Mouse (Mus musculus) adrenal gland (tissue): ENCODE data around the gene Rnf113a1.
"Not testable (repeated sequence)": the region's sequence is repeated elsewhere in the genome, so short reads cannot be mapped to it uniquely, and the experiment has no call there.

ENCODE experiments used
- intact Hi-C: fragments of 180-260 bp; cut with DNase I; formaldehyde crosslinking; loops from one replicate; pipeline ENCODE4 v1.15.1; 2025
- long read RNA-seq, 2 experiments: library from polyadenylated mRNA; unstranded; transcript quantifications; one replicate each; pipeline ENCODE4 v2.0.0; 2020; ENCODE audit warnings: borderline replicate concordance in 1 of 2; ENCODE audit not compliant: insufficient replicate concordance in 1 of 2

The Rnf113a1 gene
- long read RNA-seq, experiment 1, transcript Rnf113a1-201 (1 exons, 1,223 nt) = major isoform, 6 of 6 reads
- long read RNA-seq, experiment 1, partial matches to known transcripts = 0 of 6 reads
- long read RNA-seq, experiment 1, other reads (novel, unspliced or antisense) = 0 of 6 reads
- long read RNA-seq, experiment 2, transcript Rnf113a1-201 (1 exons, 1,223 nt) = major isoform, 12 of 12 reads
- long read RNA-seq, experiment 2, partial matches to known transcripts = 0 of 12 reads
- long read RNA-seq, experiment 2, other reads (novel, unspliced or antisense) = 0 of 12 reads

DNA sequence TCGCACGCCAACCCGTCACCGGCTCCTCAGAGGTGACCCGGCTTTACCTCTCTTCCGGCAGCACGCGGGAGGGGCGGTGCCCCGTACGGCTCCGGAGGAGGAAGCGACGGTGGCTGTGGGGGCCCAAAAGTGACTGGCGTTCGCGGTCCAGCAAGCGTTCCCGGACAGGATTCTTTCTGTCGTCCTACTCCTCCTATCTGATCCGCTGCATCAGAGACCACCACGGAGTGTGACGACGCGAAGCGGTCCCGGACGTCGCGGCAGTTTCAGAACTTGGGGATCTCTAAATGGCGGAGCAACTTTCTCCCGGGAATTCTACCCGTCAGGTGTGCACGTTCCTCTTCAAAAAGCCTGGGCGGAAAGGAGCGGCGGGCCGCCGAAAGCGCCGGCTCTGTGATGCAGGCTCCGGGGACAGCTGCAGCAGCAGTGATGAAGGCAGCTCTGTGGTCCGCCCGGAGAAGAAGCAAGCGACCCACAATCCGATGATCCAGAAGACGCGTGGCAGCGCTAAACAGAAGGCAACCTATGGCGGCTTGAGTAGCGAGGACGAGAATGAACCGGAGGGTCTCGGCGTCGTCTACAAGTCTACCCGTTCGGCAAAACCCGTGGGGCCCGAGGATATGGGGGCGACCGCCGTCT, at the start of gene Rnf113a1, which contains the start of gene Ndufa1:
Rnf113a1 (plus strand) TSS at position 141 of the 639 bp plus-strand sequence.
Ndufa1 (minus strand) TSS at position 59 of the 639 bp plus-strand sequence.
- intact Hi-C loops = no loop called here

DNA sequence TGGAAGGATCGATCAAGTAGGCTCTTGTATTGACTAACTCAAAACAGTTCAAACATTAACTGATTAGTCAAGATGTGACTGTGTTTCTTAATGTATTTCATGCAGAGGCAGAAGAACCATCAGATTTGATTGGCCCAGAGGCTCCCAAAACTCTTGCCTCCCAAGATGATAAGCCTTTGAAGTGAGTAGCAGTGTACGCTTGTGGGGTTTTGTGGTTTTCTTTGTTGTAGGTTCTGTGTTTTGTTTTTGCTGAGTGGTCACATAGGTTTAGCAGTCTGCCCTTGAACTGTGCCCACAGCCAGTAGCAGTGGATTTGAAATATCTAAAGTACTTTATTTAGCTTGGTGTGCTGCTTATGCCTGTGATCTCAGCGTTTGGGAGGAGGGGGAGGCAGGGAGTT, 49.3 kb upstream of the Rnf113a1 start:
- intact Hi-C loops = no loop called here

DNA sequence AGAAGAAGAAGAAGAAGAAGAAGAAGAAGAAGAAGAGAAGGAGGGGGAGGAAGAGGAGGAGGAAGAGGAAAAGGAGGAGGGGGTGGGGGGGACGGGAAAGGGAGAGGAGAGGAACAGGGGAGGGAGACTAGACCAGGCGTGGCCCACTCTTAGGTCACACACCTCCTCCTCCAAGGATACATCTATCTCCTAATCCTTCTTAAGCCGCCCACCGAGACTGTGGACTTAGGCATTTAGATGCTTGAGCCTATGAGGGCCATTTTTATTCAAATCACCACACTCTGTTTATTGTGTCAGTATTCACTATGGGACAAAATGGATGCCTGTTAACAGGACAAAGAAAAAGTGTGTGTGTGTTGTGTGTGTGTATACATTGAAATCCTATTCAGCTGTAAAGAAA, 46.5 kb upstream of the Rnf113a1 start:
- intact Hi-C loops = not testable (repeated sequence)

DNA sequence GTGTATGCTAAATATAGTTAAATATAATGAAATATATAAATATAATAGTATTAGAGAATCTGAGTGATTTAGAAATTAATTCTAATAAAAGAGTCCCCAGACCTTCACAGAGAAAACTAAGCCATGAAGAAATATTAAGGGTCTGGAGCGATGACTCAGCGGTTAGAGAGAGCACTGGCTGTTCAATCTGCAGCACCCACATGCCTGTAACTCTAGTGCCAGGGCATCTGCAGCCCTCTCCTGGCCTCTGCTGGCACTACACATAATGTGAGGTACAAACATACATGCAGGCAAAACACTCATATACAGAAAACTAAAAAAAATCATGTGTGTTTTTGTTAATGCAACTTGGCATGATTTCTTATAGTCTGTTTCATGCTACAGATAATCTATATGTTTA, 46.1 kb upstream of the Rnf113a1 start:
- intact Hi-C loops = no loop called here

DNA sequence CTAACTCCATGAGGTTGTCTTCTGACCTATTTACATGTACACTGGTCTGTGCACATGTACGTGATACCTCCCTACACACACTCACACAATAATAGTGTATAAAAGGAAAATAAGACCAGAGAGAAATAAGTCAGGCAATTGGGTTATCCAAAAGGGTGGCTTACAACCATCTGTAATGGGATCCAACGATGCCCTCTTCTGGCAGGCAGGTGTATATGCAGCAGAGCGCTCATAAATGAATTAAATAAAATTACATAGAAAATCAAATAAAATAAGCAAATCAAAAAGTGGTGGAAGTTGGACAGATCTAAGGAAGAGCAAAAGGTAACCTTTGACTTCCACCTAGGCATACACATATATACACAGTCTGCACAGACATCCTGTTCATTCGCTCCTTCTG, 33.2 kb upstream of the Rnf113a1 start:
- intact Hi-C loops = no loop called here

DNA sequence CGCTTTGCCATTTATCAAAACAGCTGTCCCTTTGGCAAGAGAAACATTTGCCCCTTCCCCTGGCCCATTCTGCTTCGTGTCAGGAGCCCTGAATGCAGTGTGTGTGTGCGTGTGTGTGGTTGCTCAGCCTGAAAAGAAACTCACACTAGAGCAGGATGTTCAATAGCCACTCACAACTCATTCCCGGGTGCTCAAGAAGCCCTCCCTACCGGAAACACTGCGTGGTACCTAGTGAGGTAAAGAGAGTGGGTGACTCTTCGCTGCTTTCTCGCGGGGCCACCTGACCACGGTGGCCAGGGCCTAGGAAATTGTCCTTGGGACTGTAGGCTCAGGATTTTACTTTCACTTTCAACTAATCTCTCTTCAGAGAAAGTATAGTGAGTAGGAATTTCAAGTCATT, 29.9 kb upstream of the Rnf113a1 start:
- intact Hi-C loops = no loop called here

DNA sequence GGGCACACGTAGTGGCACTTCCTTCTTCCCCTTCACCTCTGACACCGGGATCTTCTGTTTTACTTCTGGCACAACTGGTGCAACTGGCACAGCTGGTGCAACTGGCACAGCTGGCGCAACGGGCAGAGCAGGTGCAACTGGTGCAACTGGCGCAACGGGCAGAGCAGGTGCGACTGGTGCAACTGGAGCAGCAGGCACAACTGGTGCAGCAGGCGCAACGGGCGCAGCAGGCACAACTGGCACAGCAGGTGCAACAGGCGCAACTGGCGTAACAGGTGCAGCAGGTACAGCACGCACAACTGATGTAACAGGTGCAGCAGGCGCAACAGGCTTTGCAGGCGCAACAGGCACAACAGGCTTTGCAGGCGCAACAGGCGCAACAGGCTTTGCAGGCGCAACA, 27.9 kb upstream of the Rnf113a1 start:
- intact Hi-C loops = no loop called here

DNA sequence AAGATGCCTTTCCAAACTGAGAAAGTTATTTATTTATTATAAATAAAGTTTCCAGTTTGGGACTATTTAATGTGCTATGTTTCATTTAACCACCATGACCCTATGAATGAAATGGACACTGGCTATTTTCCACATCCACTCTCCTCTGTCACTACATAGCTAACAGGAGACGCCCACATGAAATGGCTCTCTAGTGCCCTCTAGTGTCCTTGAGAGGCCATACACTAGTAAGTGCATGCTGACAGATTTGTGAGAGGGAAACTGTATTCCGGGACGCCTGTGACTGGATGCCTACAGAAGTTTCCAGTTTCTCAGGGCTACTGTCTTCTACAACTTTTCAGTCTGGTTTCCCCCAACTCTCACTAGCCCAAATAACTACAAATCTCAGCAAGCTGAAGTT, 24.0 kb upstream of the Rnf113a1 start:
- intact Hi-C loops = no loop called here

DNA sequence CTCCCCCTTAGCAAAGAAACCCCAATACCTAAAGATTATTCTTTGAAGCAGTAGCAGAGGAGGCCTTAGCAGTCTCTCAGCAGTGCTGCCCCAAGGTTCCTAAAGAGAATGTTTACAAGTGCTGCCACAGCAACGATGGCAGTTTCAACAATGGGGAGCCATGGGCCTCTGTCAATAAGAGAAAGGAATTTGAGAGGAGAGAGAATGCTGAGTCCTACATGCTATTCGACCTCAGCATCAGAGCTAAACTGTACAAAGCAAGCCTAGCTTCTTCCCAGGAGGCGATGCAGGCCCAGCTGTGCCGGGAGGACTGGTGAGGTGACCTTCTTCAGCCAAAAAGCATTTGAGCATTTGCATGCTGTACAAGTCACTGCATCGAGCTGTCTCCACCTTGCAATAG, 22.3 kb upstream of the Rnf113a1 start, which contains the start of gene Akap14:
Akap14 (minus strand) TSS at position 101 of the 400 bp plus-strand sequence.
- intact Hi-C loops = no loop called here

DNA sequence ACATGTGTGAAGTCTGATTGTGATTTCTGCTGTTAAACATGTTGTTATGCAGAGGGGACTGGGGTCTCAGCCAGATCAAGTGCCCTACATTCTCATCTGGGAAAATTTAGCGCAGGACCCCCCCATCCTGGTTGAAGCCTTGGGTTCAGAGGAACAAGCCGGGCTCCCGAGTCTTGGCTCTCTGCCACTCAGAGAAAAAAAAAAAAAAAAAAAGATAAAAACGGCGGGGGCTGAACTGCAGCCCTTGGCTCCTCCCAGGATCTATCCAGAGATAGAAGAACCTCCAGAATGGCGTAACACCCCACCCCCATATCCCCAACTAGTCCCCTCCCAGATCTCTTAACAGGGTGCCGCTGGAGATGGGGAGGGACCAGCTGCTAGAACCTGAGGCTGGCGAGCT, 6.6 kb upstream of the Rnf113a1 start:
- intact Hi-C loops = not testable (repeated sequence)

DNA sequence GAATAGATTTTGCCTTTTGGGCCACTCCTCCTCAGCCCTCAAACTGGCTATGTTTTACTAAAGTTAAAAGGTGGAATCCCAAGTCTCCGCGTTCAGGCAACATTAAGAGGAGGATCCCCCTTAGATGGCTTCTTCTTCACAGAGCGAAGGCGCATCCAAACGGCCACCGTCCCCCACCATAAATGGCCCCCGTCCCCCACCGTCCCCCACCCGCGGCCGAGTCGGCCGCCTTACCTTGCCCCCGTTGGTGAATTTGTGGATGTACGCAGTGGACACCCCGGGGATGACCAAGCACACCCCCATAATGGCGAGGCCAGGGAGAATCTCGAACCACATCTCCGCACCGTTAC, 315 bp upstream of the Rnf113a1 start:
- intact Hi-C loops = no loop called here

DNA sequence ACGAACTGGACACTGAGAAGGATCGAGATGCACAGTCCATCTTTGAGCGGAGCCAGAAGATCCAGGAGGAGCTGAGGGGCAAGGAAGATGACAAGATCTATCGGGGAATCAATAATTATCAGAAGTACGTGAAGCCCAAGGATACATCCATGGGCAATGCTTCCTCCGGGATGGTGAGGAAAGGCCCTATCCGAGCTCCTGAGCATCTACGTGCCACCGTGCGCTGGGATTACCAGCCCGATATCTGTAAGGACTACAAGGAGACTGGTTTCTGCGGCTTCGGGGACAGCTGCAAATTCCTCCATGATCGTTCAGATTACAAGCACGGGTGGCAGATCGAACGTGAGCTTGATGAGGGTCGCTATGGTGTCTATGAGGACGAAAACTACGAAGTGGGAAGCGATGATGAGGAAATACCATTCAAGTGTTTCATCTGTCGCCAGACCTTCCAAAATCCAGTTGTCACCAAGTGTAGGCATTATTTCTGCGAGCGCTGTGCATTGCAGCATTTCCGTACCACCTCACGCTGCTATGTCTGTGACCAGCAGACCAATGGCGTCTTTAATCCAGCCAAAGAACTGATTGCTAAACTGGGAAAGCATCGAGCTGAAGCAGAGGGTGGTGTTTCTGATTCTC, 817 bp downstream of the Rnf113a1 start:
- intact Hi-C loops = no loop called here

DNA sequence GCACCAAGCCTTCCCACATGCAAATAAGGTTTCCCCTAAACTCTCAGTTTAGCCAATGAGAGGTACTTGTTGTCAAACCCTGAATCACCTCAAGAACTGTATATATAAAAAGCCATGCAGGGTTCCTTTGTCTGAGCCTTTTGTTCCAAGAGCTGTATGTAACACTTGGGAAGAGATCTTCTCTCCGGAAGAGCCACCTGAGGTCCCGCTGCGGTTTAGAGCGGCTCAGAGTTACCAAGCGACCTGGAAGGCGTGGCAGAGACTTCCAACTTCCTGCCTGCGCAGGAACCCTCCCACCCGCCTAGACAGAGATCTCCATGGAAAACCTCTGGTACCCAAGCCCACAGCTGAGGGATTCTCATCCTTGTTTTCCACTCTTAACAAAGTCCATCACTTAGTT, 7.6 kb downstream of the Rnf113a1 start:
- intact Hi-C loops = no loop called here

DNA sequence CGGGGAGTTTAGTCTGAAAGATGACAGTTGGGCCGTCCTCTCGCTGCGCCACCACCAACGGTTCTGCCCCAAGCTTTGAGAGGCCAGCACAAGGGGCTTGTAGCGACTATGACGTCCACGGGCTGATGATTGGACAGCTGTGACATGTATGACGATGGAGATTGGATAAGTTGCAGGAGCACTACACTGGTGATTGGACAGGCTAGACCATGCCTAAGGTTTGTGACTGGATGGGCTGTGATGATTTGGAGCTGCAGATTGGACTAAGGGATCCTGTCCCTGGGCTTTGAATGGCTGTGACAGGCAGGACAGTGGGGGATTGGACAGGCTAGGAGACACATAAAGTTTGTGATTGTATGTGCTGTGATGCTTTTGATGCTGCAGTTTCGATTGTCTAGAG, 19.9 kb downstream of the Rnf113a1 start, which contains the start of gene Gm9:
Gm9 (minus strand) TSS at position 101 of the 400 bp plus-strand sequence.
- intact Hi-C loops = no loop called here

DNA sequence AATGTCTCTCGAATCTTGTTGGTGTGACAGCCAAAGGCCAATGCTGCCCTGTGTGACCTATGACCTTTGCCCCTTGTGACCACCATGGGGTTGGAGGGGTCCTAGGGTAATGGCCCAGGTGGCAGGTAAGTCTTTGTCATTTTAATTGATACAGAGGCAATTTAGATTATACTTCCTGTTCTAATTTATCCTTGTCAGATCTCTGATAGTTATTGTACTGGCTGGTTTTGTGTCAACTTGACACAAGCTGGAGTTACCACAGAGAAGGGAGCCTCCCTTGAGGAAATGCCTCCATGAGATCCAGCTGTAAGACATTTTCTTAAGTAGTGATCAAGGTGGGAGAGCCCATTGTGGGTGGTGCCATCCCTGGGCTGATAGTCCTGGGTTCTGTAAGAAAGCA, 31.1 kb downstream of the Rnf113a1 start, which contains the start of gene Rhox1:
Rhox1 (minus strand) TSS at position 101 of the 400 bp plus-strand sequence.
- intact Hi-C loops = not testable (repeated sequence)
